Mouse (Mus musculus): ENCODE measurements around the gene Gm5538.

Gm5538 gene

GRCm38 (mm10) chr3:59729490-59729889 is at the start of gene Gm5538:
Gm5538 (plus strand) TSS chr3:59729790.
- in situ Hi-C loops (cut with MboI; ENCODE audit: unreplicated experiment in 2 of 2): loop anchor here in 1 of 2 experiments (5.0 kb wide), 1 partner anchor 67 kb away; no protein-coding TSS in a partner anchor

GRCm38 (mm10) chr3:59697391-59697790 is 32.2 kb upstream of the Gm5538 start:
- in situ Hi-C loops (cut with MboI; ENCODE audit: unreplicated experiment in 2 of 2): no loop called here

- in situ Hi-C loops (cut with MboI; ENCODE audit: unreplicated experiment in 2 of 2): no loop called here
Measured at GRCm38 (mm10) chr3:59702614-59703110, 26.9 kb upstream of the Gm5538 start.

- in situ Hi-C loops (cut with MboI; ENCODE audit: unreplicated experiment in 2 of 2): loop anchor here in 1 of 2 experiments (5.0 kb wide), 2 partner anchors 418 to 563 kb away; no protein-coding TSS in a partner anchor
Measured at GRCm38 (mm10) chr3:59739866-59740265, 10.3 kb downstream of the Gm5538 start.

- in situ Hi-C loops (cut with MboI; ENCODE audit: unreplicated experiment in 2 of 2): loop anchor here in 1 of 2 experiments (5.0 kb wide), 2 partner anchors 422 to 567 kb away; no protein-coding TSS in a partner anchor
Measured at GRCm38 (mm10) chr3:59744181-59744580, 14.6 kb downstream of the Gm5538 start.
